Mouse (Mus musculus): ENCODE data around the gene Trpt1.

DNA sequence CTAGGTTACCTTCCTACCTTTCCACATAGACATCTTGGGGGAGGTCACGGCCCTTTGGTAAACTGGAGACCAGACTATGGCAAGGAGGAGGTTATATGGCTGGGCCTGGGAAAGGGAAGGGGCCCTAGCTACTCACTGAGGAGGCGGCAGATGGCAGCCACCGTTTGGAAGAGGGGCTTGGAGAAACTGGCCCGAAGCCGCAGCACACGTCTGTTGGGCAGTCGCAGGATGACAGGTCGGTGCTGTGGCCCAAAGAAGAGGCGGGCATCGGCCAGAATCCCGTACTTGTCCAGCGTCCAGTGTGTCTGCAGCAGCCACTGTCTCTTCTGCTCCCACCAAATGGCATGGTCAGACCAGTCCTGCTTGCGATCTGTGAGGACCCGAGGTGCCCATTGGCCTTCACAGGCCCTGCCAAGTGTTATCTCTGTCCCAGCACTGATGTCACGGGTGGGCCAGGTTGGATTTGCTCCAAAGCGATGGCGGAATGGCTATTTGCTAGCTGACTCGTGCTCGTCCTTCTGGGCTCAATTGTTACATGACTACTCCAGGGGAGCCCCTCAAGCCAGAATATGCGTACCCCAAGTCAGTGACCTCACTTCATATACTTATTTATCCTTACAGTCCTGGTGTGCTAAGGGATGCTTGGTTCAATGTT is 18.7 kb downstream of the Trpt1 start:
- TF ChIP-seq CTCF (conservative IDR thresholded peaks at IDR 0.05; ENCODE audit: low read length) (no peak), POU5F1 (IDR thresholded peaks at IDR 0.05; ENCODE audit: borderline replicate concordance, low read length) (no peak), NANOG (IDR thresholded peaks at IDR 0.05; ENCODE audit: borderline replicate concordance, low read length) (no peak)

All from E14TG2a.4 (cell line).